Mouse (Mus musculus) left cerebral cortex, adult 2 months (tissue): ENCODE data around the gene AC124502.3. TPM values are rescaled to one million over a fixed set of nuclear protein-coding genes. Genes with fewer than 3 reads are reported as not detected.

Experiments used
- DNase-seq, 2 experiments: peaks; one replicate each; pipeline ENCODE4 v3.0.0; 2021 to 2022; ENCODE audit warnings: low spot score in 2 of 2, mixed read lengths in 1 of 2; ENCODE audit errors: extremely low spot score in 1 of 2
- H3K27ac ChIP-seq: fragments of 200-600 bp; 2 replicates; pipeline ENCODE4 v1.8.1; 2022
- H3K4me3 ChIP-seq: fragments of 200-600 bp; 2 replicates; pipeline ENCODE4 v1.8.1; 2022
- CTCF ChIP-seq: fragments of 200-600 bp; IDR thresholded peaks from 2 replicates; pipeline ENCODE4 v1.8.1; 2022; ENCODE audit warnings: antibody characterized with exemption, mild to moderate bottlenecking, moderate library complexity
- intact Hi-C: fragments of 180-260 bp; cut with DNase I; formaldehyde crosslinking; loops from one replicate; pipeline ENCODE4 v1.15.1; 2025
- total RNA-seq, 2 experiments: library from RNA; stranded (reverse); gene quantifications; 2 replicates each; pipeline ENCODE4 v1.2.3; 2021

AC124502.3 gene
- total RNA-seq, 2 experiments from 2014 or later = 4.9 to 5.8 TPM

DNA sequence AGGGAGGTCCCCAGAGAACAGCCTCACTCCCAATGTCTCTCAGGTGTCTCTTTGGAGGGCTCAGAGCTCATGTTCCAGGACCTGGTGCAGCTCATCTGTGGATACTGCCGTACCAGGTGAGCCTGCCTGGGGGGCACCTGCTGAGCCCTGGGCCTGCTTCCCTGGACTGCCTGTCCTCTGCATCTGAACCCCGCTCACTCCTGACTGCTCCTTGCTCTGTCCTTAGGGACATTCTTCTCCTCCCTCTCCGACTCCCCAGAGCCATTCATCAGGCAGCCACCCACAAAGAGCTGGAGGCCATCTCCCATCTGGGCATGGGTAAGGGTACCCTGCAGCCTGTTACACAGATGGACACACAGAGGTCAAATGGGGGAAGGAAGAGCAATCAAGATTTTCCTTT is 12.8 kb downstream of the AC124502.3 start:
- DNase-seq = no peak
- Histone ChIP-seq H3K27ac (peak overlapping the region; percentile 94), H3K4me3 (peak overlapping the region; percentile 54)
- intact Hi-C loops = loop anchor here (2.0 kb wide), 1 partner anchor 33 kb away; the partner anchor contains the start of gene Tmem151a
- TF ChIP-seq CTCF = no peak

DNA sequence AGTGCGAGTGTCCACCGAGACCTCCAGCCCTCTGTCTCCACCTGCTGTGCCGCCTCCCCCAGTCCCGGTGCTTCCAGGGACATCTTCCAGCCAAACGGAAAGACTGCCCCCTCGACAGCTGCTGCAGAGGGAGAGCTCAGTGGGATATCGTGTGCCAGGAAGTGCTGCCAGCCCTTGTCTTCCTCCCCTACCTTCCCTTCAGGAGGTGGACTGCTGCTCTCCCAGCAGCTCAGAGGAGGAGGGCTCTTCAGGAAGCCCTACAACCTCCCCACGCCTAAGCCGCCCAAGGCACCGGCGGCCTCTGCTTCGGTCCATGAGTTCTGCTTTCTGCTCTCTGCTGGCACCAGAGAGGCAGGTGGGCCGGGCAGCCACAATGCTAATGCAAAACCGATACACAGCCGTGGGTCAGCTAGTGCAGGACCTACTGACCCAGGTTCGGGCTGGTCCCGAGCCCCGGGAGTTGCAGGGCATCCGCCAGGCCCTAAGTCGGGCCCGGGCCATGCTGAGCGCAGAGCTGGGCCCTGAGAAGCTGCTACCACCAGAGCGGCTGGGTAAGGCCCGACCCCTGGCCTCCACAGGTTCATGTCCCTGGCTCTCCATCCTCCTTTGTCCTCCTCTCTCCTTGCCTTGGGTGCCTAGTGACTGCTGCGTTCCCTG is 13.6 kb downstream of the AC124502.3 start:
- intact Hi-C loops = no loop called here
- TF ChIP-seq CTCF = no peak
- Histone ChIP-seq H3K4me3 (peak overlapping the region; percentile 54), H3K27ac (peak overlapping the region; percentile 94)
- peak in 1 of 2 experiments; percentile 78 for DNase-seq

DNA sequence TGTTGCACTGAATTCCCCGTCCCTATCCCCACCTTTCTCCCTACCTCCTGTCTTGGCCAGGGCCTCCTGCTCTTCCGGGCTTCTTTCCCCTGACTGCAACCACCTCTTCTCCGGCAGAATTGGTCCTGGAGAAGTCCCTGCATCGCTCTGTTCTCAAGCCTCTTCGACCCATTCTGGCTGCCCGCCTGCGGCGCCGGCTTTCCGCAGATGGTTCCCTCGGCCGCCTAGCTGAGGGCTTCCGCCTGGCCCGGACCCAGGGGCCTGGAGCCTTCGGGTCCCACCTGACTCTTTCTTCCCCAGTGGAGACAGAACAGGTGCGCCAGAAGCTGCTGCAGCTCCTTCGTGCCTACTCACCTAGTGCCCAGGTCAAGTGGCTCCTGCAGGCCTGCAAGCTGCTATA is 14.2 kb downstream of the AC124502.3 start:
- TF ChIP-seq CTCF = no peak
- DNase-seq = no peak
- Histone ChIP-seq H3K27ac (peak overlapping the region; percentile 94), H3K4me3 (peak overlapping the region; percentile 54)
- intact Hi-C loops = no loop called here

DNA sequence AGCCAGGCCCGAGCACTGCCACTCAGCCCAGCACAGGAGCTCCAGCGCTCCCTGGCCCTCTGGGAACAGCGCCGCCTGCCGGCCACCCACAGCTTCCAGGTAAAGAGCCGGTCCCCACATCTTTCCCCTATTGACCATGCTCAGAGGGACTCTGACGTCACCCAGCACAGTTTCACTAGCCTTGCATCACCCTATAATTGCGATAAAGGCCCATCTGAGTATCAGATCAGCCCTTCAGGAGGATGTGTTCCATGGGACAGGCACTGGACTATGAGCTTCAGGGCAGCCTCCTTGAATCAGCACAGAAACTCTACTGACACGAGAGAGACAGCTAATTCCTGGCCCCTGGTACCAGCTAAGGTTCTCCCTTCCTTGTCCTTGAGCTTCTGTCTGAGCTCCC is 15.2 kb downstream of the AC124502.3 start:
- intact Hi-C loops = no loop called here
- H3K27ac ChIP-seq = peak overlapping the region; percentile 94; the same call in 1 of the 2 replicates
- H3K4me3 ChIP-seq = peak overlapping the region; percentile 54; the same call in 1 of the 2 replicates
- peak; percentile 80 for TF ChIP-seq CTCF
- DNase-seq = peak in 1 of 2 experiments; percentile 67

DNA sequence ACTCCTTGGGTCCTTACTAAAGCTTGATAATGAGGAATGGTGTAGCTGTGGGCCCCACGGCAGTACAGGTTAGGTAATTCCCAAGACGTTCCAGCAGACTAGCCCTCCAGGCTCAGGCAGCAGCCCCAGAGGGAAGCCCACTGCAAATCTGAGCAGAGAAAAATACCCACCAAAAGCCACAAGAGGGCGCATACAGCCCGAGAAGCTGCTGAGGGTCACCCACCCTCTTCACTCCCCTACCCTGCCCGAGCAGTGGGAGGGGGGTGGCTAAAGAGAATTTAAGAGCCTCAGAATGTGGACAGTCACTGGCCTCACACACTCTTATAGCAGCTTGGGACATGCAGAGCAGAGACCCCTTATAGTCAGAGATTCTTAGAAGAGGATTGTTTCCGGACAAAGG is 17.6 kb downstream of the AC124502.3 start:
- TF ChIP-seq CTCF = peak; percentile 80
- Histone ChIP-seq H3K27ac (no peak overlapping the region), H3K4me3 (no peak overlapping the region)
- intact Hi-C loops = loop anchor here (2.0 kb wide), 1 partner anchor 17 kb away; no protein-coding TSS in a partner anchor
- DNase-seq = no peak

DNA sequence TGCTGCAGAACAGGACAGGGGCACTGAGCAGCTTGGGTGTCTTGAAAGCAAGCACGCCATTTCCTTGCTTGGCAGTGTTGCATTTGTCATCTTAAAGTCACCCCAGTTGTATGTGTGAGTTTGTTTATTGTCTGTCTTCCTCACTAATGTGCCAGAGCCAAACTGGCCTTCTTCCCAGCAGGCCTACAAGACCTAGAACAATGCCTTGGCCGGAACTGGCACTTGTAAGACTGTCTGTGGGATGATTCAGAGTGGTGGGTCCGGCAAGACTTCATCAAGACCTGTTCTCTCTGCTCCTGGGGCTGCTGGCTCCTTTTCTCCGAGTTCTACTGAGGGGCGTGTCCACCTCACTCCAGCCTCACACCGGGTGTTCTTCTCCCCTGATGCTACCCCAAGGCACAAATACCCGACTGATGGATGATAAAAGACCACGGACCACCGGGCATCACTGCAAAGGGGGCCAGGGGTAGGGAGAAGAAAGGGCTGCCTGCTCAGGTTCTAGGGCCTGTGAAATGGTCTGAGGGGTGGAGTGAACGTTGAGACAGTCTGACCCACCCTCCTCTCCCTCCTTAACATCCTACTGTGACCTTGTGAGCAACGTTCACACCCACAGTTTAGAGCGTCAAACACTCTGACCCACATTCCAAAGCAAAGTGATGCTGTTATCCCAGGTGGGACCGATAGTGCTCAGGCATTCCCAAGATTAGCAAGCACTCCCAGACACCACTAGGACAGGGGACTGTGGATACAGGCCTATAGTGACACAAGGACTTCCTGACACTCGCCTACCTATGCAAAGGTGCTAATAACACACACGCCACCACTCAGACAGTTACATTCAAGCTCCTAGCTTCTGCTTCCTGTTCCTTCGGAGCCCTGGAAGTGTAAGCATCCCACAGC is 19.4 kb downstream of the AC124502.3 start:
- no peak for TF ChIP-seq CTCF
- no peak overlapping the region for H3K4me3 ChIP-seq
- H3K27ac ChIP-seq = peak overlapping the region; percentile 8; the same call in 1 of the 2 replicates
- DNase-seq = no peak
- intact Hi-C loops = loop anchor here (2.0 kb wide), 1 partner anchor 15 kb away; no protein-coding TSS in a partner anchor

DNA sequence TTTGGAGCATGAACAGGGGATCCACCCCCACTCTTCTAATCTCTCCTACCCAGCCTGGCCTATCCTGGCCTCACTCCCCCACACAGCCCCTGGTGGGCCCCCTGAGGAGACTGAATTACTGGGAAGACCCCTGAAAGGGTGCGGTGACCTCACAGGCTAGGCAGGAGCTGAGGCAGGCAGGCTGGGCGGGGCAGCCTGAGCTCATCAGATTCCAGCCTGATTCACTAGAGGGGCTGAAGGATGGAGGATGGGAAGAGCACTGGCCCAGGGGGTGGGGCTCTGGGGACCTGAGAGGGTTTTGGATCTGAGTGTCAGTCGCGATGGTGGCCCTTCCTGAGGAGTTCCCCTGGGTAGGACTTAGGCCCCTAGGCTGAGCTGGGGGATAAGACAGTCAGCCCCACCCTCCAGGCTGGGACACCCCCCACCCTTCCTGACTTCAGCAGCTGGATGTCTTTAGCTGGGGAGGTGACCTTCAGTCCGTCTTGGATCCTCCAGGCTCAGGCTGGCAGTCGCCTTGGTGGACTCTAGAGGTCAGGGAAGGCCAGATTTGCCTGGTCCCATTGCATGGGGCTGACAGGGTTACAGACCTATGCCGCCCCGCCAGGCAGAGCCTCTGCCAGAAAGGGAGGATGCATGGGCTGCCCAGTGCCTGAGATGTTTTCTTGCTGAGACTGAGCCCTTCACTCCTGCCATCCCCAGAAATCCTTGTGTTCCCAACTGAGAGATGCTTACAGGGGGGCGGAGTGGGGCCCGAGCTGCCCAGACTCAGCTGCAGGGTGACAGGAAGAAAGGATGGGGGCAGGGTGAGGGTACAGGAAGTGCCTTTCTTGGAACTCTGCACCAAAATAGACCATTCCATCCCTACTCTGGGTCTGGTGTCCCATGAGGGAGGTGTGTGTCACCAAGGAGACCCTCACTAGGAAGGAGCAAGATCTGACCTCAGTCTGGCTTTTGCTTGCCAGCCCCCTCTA is 20.4 kb downstream of the AC124502.3 start:
- intact Hi-C loops = no loop called here
- TF ChIP-seq CTCF = no peak
- no peak for DNase-seq
- Histone ChIP-seq H3K4me3 (no peak overlapping the region), H3K27ac (peak overlapping the region; percentile 8)

DNA sequence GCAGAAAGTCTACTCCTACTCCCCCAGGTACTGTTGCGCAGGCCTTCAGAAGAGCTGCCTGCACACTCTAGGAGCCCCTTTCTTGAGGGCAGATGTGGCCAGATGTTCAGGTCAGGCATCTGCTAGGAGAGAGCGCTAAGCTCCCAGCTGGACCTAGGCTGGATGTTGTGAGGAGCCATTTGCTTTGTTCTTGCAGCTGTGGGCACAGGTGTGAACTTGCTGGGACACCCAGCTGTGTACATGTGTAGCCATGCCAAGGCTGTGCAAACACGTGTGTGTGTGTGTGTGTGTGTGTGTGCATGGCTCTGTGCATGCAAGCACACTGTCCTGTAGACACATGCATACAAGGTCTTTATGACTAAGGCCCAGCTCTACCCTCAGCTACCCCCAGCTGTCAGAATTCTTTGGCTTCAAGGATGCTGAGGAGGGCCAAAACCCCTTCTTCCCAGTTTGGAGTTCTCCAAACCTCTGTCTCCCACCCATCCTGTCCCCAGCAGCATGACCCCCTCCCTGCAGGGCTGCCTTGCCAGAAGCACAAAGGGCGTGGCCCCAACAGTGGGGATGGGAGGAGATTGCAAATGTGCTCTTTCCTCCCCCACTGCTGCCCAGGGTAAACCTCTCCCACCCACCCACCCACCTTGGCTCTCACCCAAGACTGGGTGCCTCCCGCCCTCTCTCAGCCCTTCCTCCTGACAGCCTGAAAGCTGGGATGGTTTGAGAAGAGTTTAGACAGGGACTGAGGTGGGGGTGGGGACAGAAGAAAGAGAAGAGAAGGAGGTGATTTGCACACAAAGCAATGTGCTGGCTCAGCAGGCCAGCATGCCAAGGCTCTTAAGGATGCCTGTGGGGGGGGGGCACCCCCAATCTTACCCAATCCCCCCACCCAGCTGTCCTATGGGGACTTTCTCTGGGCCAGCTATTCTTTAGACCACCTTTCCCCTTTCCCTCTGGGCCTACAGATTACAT is 22.0 kb downstream of the AC124502.3 start:
- intact Hi-C loops = no loop called here
- no peak overlapping the region for H3K27ac ChIP-seq
- TF ChIP-seq CTCF = no peak
- no peak overlapping the region for H3K4me3 ChIP-seq
- no peak for DNase-seq

DNA sequence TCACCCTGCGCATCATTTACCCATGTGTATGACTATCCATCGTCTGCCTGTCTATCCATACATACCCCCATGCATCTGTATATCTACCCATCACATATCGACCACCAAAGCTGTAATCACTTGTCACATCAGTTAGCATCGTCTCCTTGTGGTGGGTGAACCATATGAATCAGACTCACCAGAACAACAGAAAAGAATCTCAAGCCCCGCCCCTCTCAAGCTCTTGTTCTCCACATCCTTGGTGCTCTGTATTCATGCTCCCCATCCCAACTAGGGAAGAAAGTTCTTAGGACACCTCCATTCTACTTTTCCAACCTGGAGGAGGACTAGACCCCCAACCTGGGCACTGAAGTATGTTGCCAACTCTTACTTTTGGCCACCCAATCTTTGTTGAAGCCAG is 23.4 kb downstream of the AC124502.3 start:
- TF ChIP-seq CTCF = no peak
- DNase-seq = no peak
- Histone ChIP-seq H3K27ac (no peak overlapping the region), H3K4me3 (no peak overlapping the region)
- intact Hi-C loops = no loop called here

DNA sequence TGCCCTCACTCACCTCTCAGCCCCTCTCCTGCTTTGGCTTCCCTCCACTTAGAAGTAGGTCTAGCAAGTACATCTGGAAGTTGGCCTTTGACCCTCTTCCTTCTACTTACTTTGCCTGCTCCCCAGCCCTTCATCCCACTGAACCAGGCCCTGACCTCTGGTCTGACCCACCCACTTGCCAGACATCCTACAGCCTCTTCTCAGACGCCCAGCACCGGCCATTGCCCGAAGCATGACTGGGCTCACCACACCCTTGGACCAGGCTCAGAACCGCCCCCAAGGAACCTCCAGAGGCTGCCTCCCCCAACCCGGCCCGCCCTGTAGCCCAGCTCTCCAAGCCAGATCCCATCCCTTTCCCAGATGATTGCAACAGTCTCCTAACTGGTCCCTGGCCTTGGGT is 23.8 kb downstream of the AC124502.3 start:
- H3K27ac ChIP-seq = no peak overlapping the region
- no peak for TF ChIP-seq CTCF
- H3K4me3 ChIP-seq = no peak overlapping the region
- DNase-seq = no peak
- intact Hi-C loops = no loop called here
